Mouse (Mus musculus) kidney, adult 8-10 months (tissue): Measurements from ENCODE around the gene Hoxa7.

Source experiments
- DNase-seq, 2 experiments: peaks; one replicate each; pipeline ENCODE4 v3.0.0; 2022

Hoxa7 gene

GRCm38 (mm10) chr6:52172501-52172900 is 49.2 kb downstream of the Hoxa7 start:
- DNase-seq, result peak; percentile 92 to 94

- no peak for DNase-seq
Measured at GRCm38 (mm10) chr6:52171938-52172337, 49.7 kb downstream of the Hoxa7 start.

GRCm38 (mm10) chr6:52171331-52171730 is 50.3 kb downstream of the Hoxa7 start:
- DNase-seq, result no peak

- no peak for DNase-seq
Measured at GRCm38 (mm10) chr6:52170898-52171223, 50.8 kb downstream of the Hoxa7 start.

GRCm38 (mm10) chr6:52170166-52170897 is 51.3 kb downstream of the Hoxa7 start:
- no peak for DNase-seq

- no peak for DNase-seq
Measured at GRCm38 (mm10) chr6:52169499-52170165, 52.0 kb downstream of the Hoxa7 start.

GRCm38 (mm10) chr6:52168191-52169055 is 53.2 kb downstream of the Hoxa7 start:
- DNase-seq, result no peak

- no peak for DNase-seq
Measured at GRCm38 (mm10) chr6:52167736-52168161, 53.9 kb downstream of the Hoxa7 start.

GRCm38 (mm10) chr6:52167176-52167575 is 54.5 kb downstream of the Hoxa7 start:
- no peak for DNase-seq

- no peak for DNase-seq
Measured at GRCm38 (mm10) chr6:52166431-52167077, 55.1 kb downstream of the Hoxa7 start.

GRCm38 (mm10) chr6:52165441-52166370 is 55.9 kb downstream of the Hoxa7 start:
- peak in 1 of 2 experiments; percentile 30 for DNase-seq

GRCm38 (mm10) chr6:52164626-52165440 is 56.8 kb downstream of the Hoxa7 start, which contains the start of gene Hoxa2:
Gene Hoxa2 (minus strand): TSS chr6:52164831.
- DNase-seq, result no peak
